Mouse (Mus musculus) mouse embryonic stem cell (cell line): ENCODE measurements at regions not wholly inside any gene's neighbourhood (a gene's known extent, or its start where the extent isn't known, plus 50 kb on each side); places are given as distances from the start of the nearest gene placed in this dataset.

Experiments
- in situ Hi-C, 2 experiments: fragments of 300-500 bp; cut with MboI; formaldehyde crosslinking; loops; 1 replicate in 1 of 2; 3 replicates in 1 of 2; pipeline ENCODE4 v1.14.3; 2019 to 2020; ENCODE audit warnings: low sequenced_read_pairs in 2 of 2, low pct_unique_long_range_greater_than_20kb in 1 of 2, mixed read lengths in 1 of 2; ENCODE audit not compliant: unreplicated experiment in 1 of 2

- in situ Hi-C loops = no loop called here
Measured at GRCm38 (mm10) chr7:36529504-36530065, 168.3 kb upstream of the Tshz3 start.

GRCm38 (mm10) chr7:36531559-36531958, 166.4 kb upstream of the Tshz3 start:
- in situ Hi-C loops = no loop called here

- in situ Hi-C loops = no loop called here
Measured at GRCm38 (mm10) chr7:36538111-36538510, 159.8 kb upstream of the Tshz3 start.

GRCm38 (mm10) chr7:36548007-36548406, 149.9 kb upstream of the Tshz3 start:
- in situ Hi-C loops = no loop called here

GRCm38 (mm10) chr7:36548440-36548839, 149.5 kb upstream of the Tshz3 start:
- in situ Hi-C loops = no loop called here

GRCm38 (mm10) chr7:36571061-36571460, 126.9 kb upstream of the Tshz3 start:
- in situ Hi-C loops = no loop called here

- in situ Hi-C loops = no loop called here
Measured at GRCm38 (mm10) chr7:36582074-36582473, 115.8 kb upstream of the Tshz3 start.

- in situ Hi-C loops = no loop called here
Measured at GRCm38 (mm10) chr7:36585014-36585413, 112.9 kb upstream of the Tshz3 start.

- in situ Hi-C loops = no loop called here
Measured at GRCm38 (mm10) chr7:36591496-36591895, 106.4 kb upstream of the Tshz3 start.

GRCm38 (mm10) chr7:36596630-36597301, 101.2 kb upstream of the Tshz3 start:
- in situ Hi-C loops = no loop called here

- in situ Hi-C loops = loop anchor here (25.0 kb wide), 2 partner anchors 407 to 757 kb away; no protein-coding TSS in a partner anchor
Measured at GRCm38 (mm10) chr7:36605026-36605698, 92.8 kb upstream of the Tshz3 start.

- in situ Hi-C loops = loop anchor here (25.0 kb wide), 2 partner anchors 392 to 742 kb away; no protein-coding TSS in a partner anchor
Measured at GRCm38 (mm10) chr7:36620256-36620655, 77.7 kb upstream of the Tshz3 start.

- in situ Hi-C loops = no loop called here
Measured at GRCm38 (mm10) chr7:36644252-36644651, 53.7 kb upstream of the Tshz3 start.
